In genomic region chr7:107661843-107662281, GRCm38 (mm10) we compare ENCODE assay signal across 19 mouse cellular contexts. TPM values are rescaled to one million over a fixed set of nuclear protein-coding genes. Genes with fewer than 3 reads are reported as not detected.
DNase-seq lines count a peak whose midpoint lies in the region; ATAC-seq and TF ChIP-seq lines count a peak whose summit lies in the region.
"Had no signal": no experiment of that assay in that cellular context is flagged by ENCODE, and none has a peak within 500 bp of the region (broad histone marks: within the 10 kb centered on the region; RNA-seq: fewer than 3 reads in every experiment).

No protein-coding gene starts in this region.

- no peak overlapping the region for H3K4me2 ChIP-seq in lung, postnatal 0 days (replicated peaks; ENCODE audit: low read depth, low read length)
- no peak overlapping the region for H3K4me2 ChIP-seq in stomach, embryonic 15.5 days
- H3K4me2 ChIP-seq: hindbrain, embryonic 14.5 days; midbrain, embryonic 13.5 days had no signal

- no peak overlapping the region for H3K4me3 ChIP-seq in heart, embryonic 10.5 days
- H3K4me3 ChIP-seq in lung, postnatal 0 days (ENCODE audit: low read depth, low read length) = no peak overlapping the region
- no peak overlapping the region for H3K4me3 ChIP-seq in stomach, embryonic 15.5 days (replicated peaks)
- no peak overlapping the region for H3K4me3 ChIP-seq in left cerebral cortex, adult 2 months
- H3K4me3 ChIP-seq: midbrain, embryonic 13.5 days had no signal

- H3K9me3 ChIP-seq in heart, embryonic 10.5 days = no peaks in the 10 kb centered on the region
- H3K9me3 ChIP-seq in lung, postnatal 0 days (ENCODE audit: low read length) = no peaks in the 10 kb centered on the region
- no peaks in the 10 kb centered on the region for H3K9me3 ChIP-seq in stomach, embryonic 15.5 days
- H3K9me3 ChIP-seq: midbrain, embryonic 13.5 days had no signal

- intact Hi-C loops in heart, postnatal 36 days (cut with DNase I) = loop anchor here (2.0 to 5.0 kb wide), 4 partner anchors 65 to 127 kb away; partner anchors contain the start of gene Ppfibp2
- intact Hi-C loops in left cerebral cortex, adult 2 months (cut with DNase I) = loop anchor here (2.0 to 5.0 kb wide), 3 partner anchors 47 to 115 kb away; no protein-coding TSS in a partner anchor

- no peaks in the 10 kb centered on the region for H3K36me3 ChIP-seq in heart, embryonic 10.5 days
- H3K36me3 ChIP-seq in lung, postnatal 0 days (ENCODE audit: insufficient read depth, low read length) = no peaks in the 10 kb centered on the region
- H3K36me3 ChIP-seq in stomach, embryonic 15.5 days = no peaks in the 10 kb centered on the region
- H3K36me3 ChIP-seq: midbrain, embryonic 13.5 days had no signal

- no peak overlapping the region for H3K9ac ChIP-seq in lung, postnatal 0 days (replicated peaks; ENCODE audit: low read depth)
- no peak overlapping the region for H3K9ac ChIP-seq in stomach, embryonic 15.5 days
- H3K9ac ChIP-seq: hindbrain, embryonic 14.5 days; midbrain, embryonic 13.5 days had no signal

- no peak for TF ChIP-seq EP300 in lung, postnatal 0 days (IDR thresholded peaks at IDR 0.05)

- WGBS in heart, embryonic 10.5 days = 70% methylated on average over 5 of the region's 5 CpGs
- 29% methylated on average over 5 of the region's 5 CpGs for WGBS in lung, postnatal 0 days
- WGBS in stomach, embryonic 15.5 days = 23% methylated on average over 5 of the region's 5 CpGs

- H3K27ac ChIP-seq in heart, embryonic 10.5 days = peak overlapping the region; percentile 72; the same call in 1 of the 2 replicates
- H3K27ac ChIP-seq in lung, postnatal 0 days (ENCODE audit: low read length) = peak overlapping the region; percentile 57; the same call in 1 of the 2 replicates
- peak overlapping the region; percentile 81 for H3K27ac ChIP-seq in stomach, embryonic 15.5 days
- H3K27ac ChIP-seq in left cerebral cortex, adult 2 months = no peak overlapping the region
- H3K27ac ChIP-seq: hindbrain, embryonic 14.5 days; midbrain, embryonic 13.5 days had no signal

- DNase-seq in heart, embryonic 10.5 days (ENCODE audit: low spot score) = no peak
- DNase-seq in heart, postnatal 36 days = no peak
- no peak for DNase-seq in lung, postnatal 0 days (ENCODE audit: low spot score)
- DNase-seq in lung, postnatal 14 days = no peak
- DNase-seq in forelimb bud, embryonic 11.5 days (ENCODE audit: low read depth, low spot score) = peak; percentile 25
- no peak for DNase-seq in left cerebral cortex, adult 2 months (ENCODE audit: extremely low spot score in 1 of 2, low spot score in 2 of 2)
- no peak for DNase-seq in right cerebral cortex, postnatal 4 days

- peaks cover 48% of the 10 kb centered on the region for H3K4me1 ChIP-seq in heart, embryonic 10.5 days
- peaks cover 4% of the 10 kb centered on the region; the same call in 1 of the 2 replicates for H3K4me1 ChIP-seq in lung, postnatal 0 days (ENCODE audit: insufficient read depth, low read depth, low read length)
- H3K4me1 ChIP-seq in stomach, embryonic 15.5 days = peaks cover 40% of the 10 kb centered on the region

- H3K27me3 ChIP-seq in heart, embryonic 10.5 days (ENCODE audit: insufficient read depth, poor library complexity, severe bottlenecking) = no peaks in the 10 kb centered on the region
- no peaks in the 10 kb centered on the region for H3K27me3 ChIP-seq in lung, postnatal 0 days (replicated peaks; ENCODE audit: insufficient read depth, low read length)
- no peaks in the 10 kb centered on the region for H3K27me3 ChIP-seq in stomach, embryonic 15.5 days (replicated peaks)

- no peak for TF ChIP-seq CTCF in lung, postnatal 0 days (IDR thresholded peaks at IDR 0.05)
- no peak for TF ChIP-seq CTCF in left cerebral cortex, adult 2 months (IDR thresholded peaks at IDR 0.05)

- ATAC-seq in lung, postnatal 0 days = no peak
- ATAC-seq in stomach, embryonic 15.5 days (ENCODE audit: insufficient read depth, low FRiP score, low read depth) = no peak

RNA-seq across cellular contexts. Expression of gene 5330417H12Rik, which starts 36.9 kb away (rescaled TPM):
- polyA plus RNA-seq in heart, embryonic 10.5 days (2016; fragmentation: Nextera tagmentation; extraction: Ambion mirVana) = 0.15 TPM in 1 of 2 replicates, not detected in the other
- not detected for total RNA-seq in heart, postnatal 36 days (2021)
- not detected in 2 replicates for polyA plus RNA-seq in lung, postnatal 0 days (2015; fragmentation: Nextera tagmentation; extraction: Ambion mirVana)
- not detected in 2 replicates for polyA plus RNA-seq in stomach, embryonic 15.5 days (2015; fragmentation: Nextera tagmentation; extraction: Ambion mirVana)
- total RNA-seq in left cerebral cortex, adult 2 months (2021) = not detected
- total RNA-seq: adrenal gland, adult 8-10 months; gastrocnemius, postnatal 36 days; left cerebral cortex, postnatal 25 days had no signal
- polyA plus RNA-seq: frontal cortex, adult 2 months; heart, embryonic 16.5 days; hindbrain, embryonic 14.5 days; kidney, embryonic 16.5 days; liver, embryonic 16.5 days; midbrain, embryonic 13.5 days; neural tube, embryonic 11.5 days; testis, adult 2 months had no signal
